Mouse (Mus musculus) adipocyte (in vitro differentiated cells): ENCODE data around the gene Itgb4.

ENCODE experiments used
- DNase-seq: peaks from one replicate; pipeline ENCODE4 v3.0.0-alpha.2; 2016; ENCODE audit warnings: low spot score

Itgb4 gene

GRCm38 (mm10) chr11:116028177-116028865, 53.8 kb downstream of the Itgb4 start:
- peak; percentile 38 for DNase-seq

DNA sequence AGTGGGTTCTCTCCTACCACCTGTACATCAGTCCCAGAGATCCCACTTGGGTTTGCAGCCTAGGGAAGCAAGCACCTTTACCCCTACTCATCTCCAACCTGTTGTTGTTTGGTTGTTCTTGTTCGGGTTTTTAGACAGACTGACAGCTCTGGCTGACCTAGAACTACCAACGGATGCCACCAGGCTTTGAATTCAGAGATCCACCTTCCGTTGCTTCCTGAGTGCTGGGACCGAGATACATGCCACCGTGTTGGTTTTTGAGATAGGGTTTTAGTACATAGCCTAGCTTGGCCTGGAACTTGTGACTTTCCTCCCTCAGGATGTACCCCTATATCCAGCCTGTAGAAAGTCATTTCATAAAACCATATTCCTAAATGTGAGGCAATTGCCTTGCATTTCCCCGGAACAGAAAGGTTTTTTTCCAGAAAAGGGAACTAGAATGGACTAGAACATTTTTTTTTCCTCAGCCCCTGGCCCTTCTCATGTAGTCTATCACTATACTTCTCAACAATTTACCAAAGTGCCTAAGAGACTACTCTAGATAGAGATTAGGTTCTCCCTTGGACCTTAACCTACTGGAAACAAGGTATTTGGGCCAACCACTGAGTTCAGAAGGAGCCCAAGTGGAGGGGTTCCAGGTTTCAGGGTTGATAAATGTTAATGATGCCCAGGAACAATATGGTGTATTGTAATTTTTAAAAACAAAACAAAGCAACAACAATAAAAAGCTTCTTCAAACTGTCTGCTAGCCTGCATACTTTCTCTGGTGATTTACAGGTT, 54.8 kb downstream of the Itgb4 start:
- no peak for DNase-seq

GRCm38 (mm10) chr11:116030088-116030897, 55.8 kb downstream of the Itgb4 start, which contains the start of gene Unk:
TSS of gene Unk (plus strand) at chr11:116030322.
- DNase-seq: peak; percentile 99

GRCm38 (mm10) chr11:116030898-116031845, 56.7 kb downstream of the Itgb4 start:
- peak; percentile 80 for DNase-seq

DNA sequence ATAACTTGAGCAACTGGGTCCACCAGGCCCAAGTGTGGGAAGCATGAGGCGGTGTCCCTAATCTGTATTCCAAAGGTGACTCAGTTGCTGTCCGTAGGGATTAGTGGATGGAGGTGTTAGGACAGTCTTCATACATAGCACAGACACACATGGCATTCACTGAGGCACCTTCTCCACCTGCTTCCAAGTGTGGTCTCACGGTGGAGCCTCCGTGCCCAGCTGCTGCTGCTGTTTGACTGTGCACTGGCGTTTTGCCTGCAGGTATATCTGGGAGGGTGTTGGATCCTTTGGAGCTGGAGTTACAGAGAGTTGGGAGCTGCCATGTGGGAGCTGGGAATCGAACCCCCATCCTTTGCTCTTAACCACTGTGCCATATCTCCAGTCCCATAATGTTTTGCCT, 60.1 kb downstream of the Itgb4 start:
- DNase-seq: no peak

GRCm38 (mm10) chr11:116036671-116037070, 62.2 kb downstream of the Itgb4 start:
- DNase-seq: no peak

GRCm38 (mm10) chr11:116037826-116038225, 63.3 kb downstream of the Itgb4 start:
- no peak for DNase-seq

DNA sequence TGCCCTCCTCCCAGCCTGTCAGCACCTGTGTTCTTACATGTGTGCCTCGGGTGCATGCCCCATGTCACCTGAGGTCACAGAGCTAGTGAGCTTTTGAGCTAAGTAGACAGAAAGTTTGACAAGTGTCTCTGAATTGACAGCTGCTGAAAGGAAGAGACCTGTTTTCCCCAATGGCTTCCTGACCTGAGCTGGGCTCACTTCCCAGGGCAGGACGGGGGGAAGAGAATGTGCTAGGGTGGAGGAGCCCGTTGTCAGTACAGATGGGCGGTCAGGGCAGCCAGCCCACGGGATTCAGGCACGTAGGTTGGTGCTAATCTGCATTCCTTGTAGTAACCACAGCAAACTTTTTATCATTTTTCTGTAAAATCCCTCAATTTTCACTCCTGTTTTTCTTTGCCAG, 66.1 kb downstream of the Itgb4 start:
- no peak for DNase-seq

- no peak for DNase-seq
These were observed 67.3 kb downstream of the Itgb4 start for GRCm38 (mm10) chr11:116041833-116042232.

DNA sequence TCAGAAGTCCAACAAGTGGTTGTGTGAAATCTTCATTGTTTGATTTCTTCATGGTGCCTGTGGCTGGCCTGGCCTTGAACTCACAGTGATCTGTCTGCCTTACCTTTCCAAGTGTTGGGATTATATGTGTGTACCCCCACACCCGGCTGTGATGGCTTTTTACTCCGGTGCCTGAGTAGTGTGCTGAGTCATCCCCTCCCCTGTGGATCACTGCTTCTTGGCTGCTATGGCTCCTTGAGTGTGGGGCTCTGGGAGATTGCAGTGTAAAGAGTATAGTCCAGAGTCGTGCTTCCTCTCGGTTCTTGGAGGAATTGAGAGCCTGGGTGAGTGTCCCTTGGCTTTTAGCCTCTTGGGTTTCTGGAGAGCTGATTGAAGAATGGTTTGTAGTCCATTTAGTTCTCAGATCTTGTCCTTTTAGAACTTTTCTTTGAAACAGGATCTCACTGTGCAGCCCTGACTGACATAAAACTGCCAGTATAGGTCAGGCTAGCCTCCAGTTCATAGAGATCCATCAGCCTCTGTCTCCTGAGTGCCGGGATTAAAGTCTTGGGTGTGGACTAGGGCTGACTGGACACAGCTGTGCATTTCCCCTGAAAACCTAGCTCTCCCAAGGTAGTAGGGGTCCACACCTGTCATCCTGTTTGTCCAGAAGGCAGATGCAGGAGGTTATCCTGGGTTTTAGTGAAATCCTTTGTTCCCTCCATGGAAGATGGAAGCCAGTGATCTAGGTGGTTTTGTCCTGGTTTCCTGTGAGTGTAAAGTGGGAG, 68.0 kb downstream of the Itgb4 start:
- DNase-seq: no peak

- no peak for DNase-seq
These were observed 68.8 kb downstream of the Itgb4 start for GRCm38 (mm10) chr11:116043286-116043685.

GRCm38 (mm10) chr11:116045173-116045572, 70.7 kb downstream of the Itgb4 start:
- no peak for DNase-seq

DNA sequence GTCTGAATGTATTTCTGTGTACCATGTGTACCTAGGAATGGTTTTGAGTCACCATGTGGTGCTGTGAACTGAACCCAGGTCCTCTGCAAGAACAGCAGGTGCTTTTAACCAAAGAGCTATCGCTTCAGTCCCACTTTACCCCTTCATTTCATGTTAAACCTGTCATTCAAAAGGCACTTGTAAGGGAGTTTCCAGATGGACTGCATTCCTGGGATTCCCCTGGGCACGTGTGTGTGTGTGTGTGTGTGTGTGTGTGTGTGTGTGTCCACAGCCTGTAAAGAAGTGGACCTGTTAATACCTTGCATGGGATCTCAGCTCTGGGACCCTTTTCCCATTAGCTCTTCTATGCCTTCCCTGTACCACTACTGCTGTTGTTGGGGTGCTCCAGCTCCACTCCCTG, 75.1 kb downstream of the Itgb4 start:
- DNase-seq: no peak

DNA sequence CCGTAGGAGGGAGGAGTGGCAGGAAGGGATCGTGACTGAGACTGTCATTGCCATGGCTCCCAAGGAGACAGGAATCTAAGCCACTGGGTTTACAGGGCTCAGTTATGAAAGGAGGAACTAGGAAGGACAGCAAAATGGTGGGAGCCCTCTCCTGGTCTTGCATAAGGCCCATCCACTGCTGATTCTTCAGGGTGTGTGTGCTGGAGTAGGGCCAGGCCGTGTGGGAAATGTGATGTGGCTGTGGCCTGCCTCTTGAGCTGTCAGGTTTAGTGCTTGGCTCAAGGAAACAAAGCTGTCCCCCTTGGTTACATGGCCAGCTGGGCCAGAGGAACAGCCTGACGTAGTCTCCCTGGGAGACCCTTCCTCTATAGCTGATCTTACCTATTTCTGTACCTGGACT, 75.7 kb downstream of the Itgb4 start:
- DNase-seq: no peak

- DNase-seq: no peak
These were observed 79.2 kb downstream of the Itgb4 start for GRCm38 (mm10) chr11:116053510-116054229.

- DNase-seq: no peak
These were observed 81.4 kb downstream of the Itgb4 start for GRCm38 (mm10) chr11:116055873-116056272.

DNA sequence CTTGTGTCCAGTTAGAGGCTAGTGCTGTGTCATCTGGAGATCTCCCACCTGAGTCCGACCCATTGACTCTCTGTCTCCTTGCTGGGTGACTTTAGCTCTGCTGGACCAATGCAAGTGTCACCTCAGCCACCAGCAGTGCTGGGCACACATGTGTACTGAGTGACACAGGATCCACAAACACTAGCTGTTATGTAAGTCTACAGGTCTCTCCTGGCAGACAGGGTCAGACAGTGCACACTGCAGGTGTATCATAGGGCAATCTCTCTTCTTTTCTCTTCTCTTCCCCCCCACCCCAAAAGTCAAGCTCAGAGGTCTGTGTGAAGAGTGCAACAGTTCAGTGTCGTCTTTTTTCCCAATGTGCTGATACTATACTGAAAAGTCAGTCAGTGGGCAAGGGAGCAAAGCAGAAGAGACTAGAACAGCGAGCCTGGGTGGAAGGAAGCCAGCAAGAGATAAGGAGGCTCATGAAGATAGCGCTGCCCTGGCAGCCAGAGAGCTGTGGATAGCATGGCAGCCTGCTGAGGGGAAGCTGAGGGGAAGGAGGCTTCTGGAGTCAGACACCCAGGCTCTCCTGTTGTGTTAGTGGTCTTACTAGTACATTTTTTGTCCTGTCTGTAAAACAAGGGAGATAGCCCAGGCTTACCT, 82.8 kb downstream of the Itgb4 start:
- no peak for DNase-seq
